Mouse (Mus musculus): ENCODE measurements around the gene Plin3. TPM values are rescaled to one million over a fixed set of nuclear protein-coding genes. Genes with fewer than 3 reads are reported as not detected.

Gene Plin3
- total and polyA plus RNA-seq, 3 experiments: 6.6 to 13.1 TPM; not detected in 1

DNA sequence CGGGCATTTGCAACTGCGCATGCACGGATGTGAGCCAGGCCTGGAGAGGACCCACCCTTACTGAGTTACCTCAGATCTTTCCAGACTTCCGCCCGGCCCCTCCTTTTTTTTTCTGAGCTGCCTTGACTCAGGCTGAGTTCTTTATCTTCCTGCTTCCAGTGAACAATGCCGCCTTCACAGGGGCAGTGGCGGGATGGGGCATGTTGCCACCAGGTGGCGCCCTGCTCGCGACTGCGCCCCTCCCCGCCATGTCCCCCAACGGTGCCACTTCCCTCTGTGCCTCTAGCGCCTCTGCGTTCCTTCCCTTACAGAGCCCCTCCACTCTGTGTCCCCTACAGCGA is 1.5 kb downstream of the Plin3 start:
- Histone ChIP-seq H3K9me3 (replicated peaks; ENCODE audit: insufficient read depth, low read length) (no peaks in the 10 kb centered on the region), H3K27me3 (ENCODE audit: control insufficient read depth in 1 of 2, insufficient read depth in 2 of 2, low read length in 2 of 2) (no peaks in the 10 kb centered on the region), H3K4me3 (ENCODE audit: control insufficient read depth in 1 of 2, insufficient read depth in 1 of 2, low read depth in 2 of 2, low read length in 2 of 2) (peak overlapping the region; percentile 20 to 51), H3K4me1 (ENCODE audit: control insufficient read depth in 1 of 2, insufficient read depth in 2 of 2, low read length in 2 of 2) (peaks cover 6 to 36% of the 10 kb centered on the region in 2 experiments; a peak in 3 of 4 replicates), H3K79me2 (ENCODE audit: control insufficient read depth, insufficient read depth, low read length, poor library complexity) (no peaks in the 10 kb centered on the region; the same call in 1 of the 2 replicates), H3K9ac (ENCODE audit: control insufficient read depth, low read depth, low read length, poor library complexity, severe bottlenecking) (peak overlapping the region; percentile 80), H3K27ac (ENCODE audit: control insufficient read depth, low read depth, low read length) (peak overlapping the region; percentile 88), H3K36me3 (ENCODE audit: control insufficient read depth in 1 of 2, insufficient read depth in 2 of 2, low read length in 2 of 2) (peaks cover 0 to 21% of the 10 kb centered on the region in 2 experiments; a peak in 2 of 4 replicates)
- peak; percentile 98 for DNase-seq (ENCODE audit: low read depth, low spot score)
- peak; percentile 79 for TF ChIP-seq SMC3 (IDR thresholded peaks at IDR 0.05; ENCODE audit: low read depth, low read length)
- TF ChIP-seq GATA1 (IDR thresholded peaks at IDR 0.05; ENCODE audit: low read depth, low read length): peak; percentile 58
- TF ChIP-seq ZNF384 (IDR thresholded peaks at IDR 0.05; ENCODE audit: low read depth, low read length): peak; percentile 95
- TF ChIP-seq GABPA (IDR thresholded peaks at IDR 0.05; ENCODE audit: low read depth, low read length): no peak
- peak; percentile 86 for TF ChIP-seq HCFC1 (IDR thresholded peaks at IDR 0.05; ENCODE audit: low read depth, low read length)
- no peak for TF ChIP-seq CHD2 (IDR thresholded peaks at IDR 0.05; ENCODE audit: low read length)
- no peak for TF ChIP-seq ZMIZ1 (IDR thresholded peaks at IDR 0.05; ENCODE audit: low read depth, low read length)
- TF ChIP-seq SIN3A (IDR thresholded peaks at IDR 0.05; ENCODE audit: low read length): peak; percentile 56; the same call in 1 of the 2 replicates
- peak; percentile 67 for TF ChIP-seq MAX (IDR thresholded peaks at IDR 0.05; ENCODE audit: low read length)
- no peak for TF ChIP-seq UBTF (IDR thresholded peaks at IDR 0.05; ENCODE audit: borderline replicate concordance, insufficient read depth, low read depth, low read length)
- peak; percentile 66; the same call in 1 of the 2 replicates for TF ChIP-seq E2F4 (IDR thresholded peaks at IDR 0.05; ENCODE audit: borderline replicate concordance, low read depth, low read length)
- no peak for TF ChIP-seq ZKSCAN1 (IDR thresholded peaks at IDR 0.05; ENCODE audit: low read depth, low read length)
- peak; percentile 74 for TF ChIP-seq NRF1 (IDR thresholded peaks at IDR 0.05; ENCODE audit: insufficient read depth, low read depth, low read length, poor library complexity, severe bottlenecking)
- no peak for TF ChIP-seq BHLHE40 (IDR thresholded peaks at IDR 0.05; ENCODE audit: borderline replicate concordance, low read depth, low read length)
- TF ChIP-seq CHD1 (IDR thresholded peaks at IDR 0.05; ENCODE audit: low read depth, low read length): no peak
- 0 out of 2 replicates have a peak, but pooled peaks have one; percentile 65 for TF ChIP-seq MYC (IDR thresholded peaks at IDR 0.05; ENCODE audit: low read depth, low read length)
- no peak for TF ChIP-seq JUND (IDR thresholded peaks at IDR 0.05; ENCODE audit: low read depth, low read length)
- TF ChIP-seq MYB (IDR thresholded peaks at IDR 0.05; ENCODE audit: low read depth, low read length): no peak
- TF ChIP-seq RAD21 (IDR thresholded peaks at IDR 0.05; ENCODE audit: low read depth, low read length): peak; percentile 32
- TF ChIP-seq POLR2AphosphoS2 (IDR thresholded peaks at IDR 0.05; ENCODE audit: low read length): no peak
- no peak for TF ChIP-seq MXI1 (IDR thresholded peaks at IDR 0.05; ENCODE audit: low read depth, low read length)
- TF ChIP-seq USF2 (IDR thresholded peaks at IDR 0.05; ENCODE audit: borderline replicate concordance in 1 of 2, insufficient read depth in 1 of 2, low read depth in 1 of 2, low read length in 2 of 2): no peak
- TF ChIP-seq MEF2A (IDR thresholded peaks at IDR 0.05; ENCODE audit: extremely low read depth, insufficient replicate concordance, low read depth, low read length, poor library complexity, severe bottlenecking): no peak
- TF ChIP-seq ETS1 (IDR thresholded peaks at IDR 0.05; ENCODE audit: low read depth, low read length): peak; percentile 78; the same call in 1 of the 2 replicates
- TF ChIP-seq USF1 (IDR thresholded peaks at IDR 0.05; ENCODE audit: low read depth, low read length): no peak
- TF ChIP-seq KAT2A (conservative IDR thresholded peaks at IDR 0.05; ENCODE audit: low read depth, low read length): no peak
- no peak; the same call in 1 of the 2 replicates for TF ChIP-seq NELFE (IDR thresholded peaks at IDR 0.05; ENCODE audit: low read depth, low read length)
- peak; percentile 58; the same call in 1 of the 2 replicates for TF ChIP-seq TBP (IDR thresholded peaks at IDR 0.05; ENCODE audit: low read depth, low read length)
- peak; percentile 62; the same call in 1 of the 2 replicates for TF ChIP-seq TCF12 (IDR thresholded peaks at IDR 0.05; ENCODE audit: low read depth, low read length)
- no peak for TF ChIP-seq MAFK (IDR thresholded peaks at IDR 0.05; ENCODE audit: borderline replicate concordance, low read depth, low read length)
- TF ChIP-seq CTCF (IDR thresholded peaks at IDR 0.05 in 2 of 3, conservative IDR thresholded peaks at IDR 0.05 in 1 of 3; ENCODE audit: control insufficient read depth in 1 of 3, insufficient read depth in 1 of 3, low read depth in 2 of 3, low read length in 3 of 3, poor library complexity in 1 of 3, severe bottlenecking in 1 of 3): peak; percentile 73 to 94 (median 93)
- peak in 1 of 2 experiments; percentile 44; a peak in 2 of 4 replicates for TF ChIP-seq EP300 (IDR thresholded peaks at IDR 0.05; ENCODE audit: low read depth in 1 of 2, low read length in 2 of 2)
- no peak for TF ChIP-seq POLR2AphosphoS5 (IDR thresholded peaks at IDR 0.05; ENCODE audit: borderline replicate concordance, low read depth, low read length)
- no peak for TF ChIP-seq RCOR1 (IDR thresholded peaks at IDR 0.05; ENCODE audit: low read depth, low read length)
- peak; percentile 23; the same call in 1 of the 2 replicates for TF ChIP-seq TAL1 (IDR thresholded peaks at IDR 0.05; ENCODE audit: low read length)
- peak; percentile 52 to 61; a peak in 3 of 4 replicates for TF ChIP-seq POLR2A (IDR thresholded peaks at IDR 0.05; ENCODE audit: control insufficient read depth in 1 of 2, insufficient read depth in 1 of 2, low read depth in 1 of 2, low read length in 2 of 2, poor library complexity in 1 of 2)
- TF ChIP-seq MAZ (IDR thresholded peaks at IDR 0.05; ENCODE audit: low read depth, low read length): peak; percentile 85; the same call in 1 of the 2 replicates

Measured in MEL (cell line).